Mouse (Mus musculus): ENCODE data around the gene Id1. TPM values are rescaled to one million over a fixed set of nuclear protein-coding genes. Genes with fewer than 3 reads are reported as not detected.

Id1 gene
- polyA plus RNA-seq, 2 experiments: 184 to 444 TPM

DNA sequence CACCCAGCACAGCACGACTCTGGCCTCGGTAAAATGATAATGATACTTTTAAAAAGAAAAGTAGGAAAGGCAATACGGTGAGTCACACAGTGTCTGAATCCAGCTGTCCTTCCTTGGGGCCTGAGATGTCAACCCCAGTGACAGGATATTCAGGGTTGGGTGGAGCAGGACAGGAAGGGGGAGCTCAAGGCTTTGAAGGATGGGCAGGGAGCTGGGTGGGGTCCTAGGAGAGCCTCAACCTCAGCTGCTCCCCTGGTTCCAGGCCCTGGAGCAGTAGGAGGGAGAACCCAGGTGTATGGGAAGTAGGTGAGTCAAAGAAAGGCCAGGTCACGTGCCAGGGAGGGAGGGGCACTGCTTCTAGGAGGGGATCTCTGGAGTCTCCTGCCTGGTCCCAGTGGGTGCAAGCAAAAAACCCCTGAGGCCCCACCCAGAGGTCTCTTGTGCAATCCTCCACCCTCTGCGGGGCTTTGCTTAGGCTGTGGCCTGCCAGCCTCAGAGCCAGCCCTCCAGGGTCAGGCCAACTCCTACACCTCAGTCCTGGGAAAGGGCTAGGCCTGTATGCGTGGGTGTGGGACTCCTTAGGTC lies 9.2 kb upstream of the Id1 start:
- Histone ChIP-seq H3K4me2 (replicated peaks; ENCODE audit: low read depth, low read length, severe bottlenecking) (no peak overlapping the region), H3K27ac (replicated peaks; ENCODE audit: low read depth, low read length) (no peak overlapping the region), H3K36me3 (ENCODE audit: control insufficient read depth, insufficient read depth, low read length) (no peaks in the 10 kb centered on the region), H3K4me3 (replicated peaks; ENCODE audit: low read length) (no peak overlapping the region), H3K9ac (ENCODE audit: low read depth, low read length, severe bottlenecking) (no peak overlapping the region), H3K9me3 (ENCODE audit: control insufficient read depth, low read length) (no peaks in the 10 kb centered on the region), H3K4me1 (ENCODE audit: control insufficient read depth, insufficient read depth, low read length) (peaks cover 39% of the 10 kb centered on the region), H3K27me3 (ENCODE audit: control insufficient read depth, insufficient read depth, low read length) (no peaks in the 10 kb centered on the region)
- ATAC-seq (ENCODE audit: low FRiP score, low read depth) (no peak), DNase-seq (ENCODE audit: low spot score) (no peak)
- 71% methylated on average over 6 of the region's 6 CpGs for WGBS
- no peak for TF ChIP-seq POLR2A (IDR thresholded peaks at IDR 0.05; ENCODE audit: borderline replicate concordance, extremely low read depth, insufficient read depth, insufficient read length)

DNA sequence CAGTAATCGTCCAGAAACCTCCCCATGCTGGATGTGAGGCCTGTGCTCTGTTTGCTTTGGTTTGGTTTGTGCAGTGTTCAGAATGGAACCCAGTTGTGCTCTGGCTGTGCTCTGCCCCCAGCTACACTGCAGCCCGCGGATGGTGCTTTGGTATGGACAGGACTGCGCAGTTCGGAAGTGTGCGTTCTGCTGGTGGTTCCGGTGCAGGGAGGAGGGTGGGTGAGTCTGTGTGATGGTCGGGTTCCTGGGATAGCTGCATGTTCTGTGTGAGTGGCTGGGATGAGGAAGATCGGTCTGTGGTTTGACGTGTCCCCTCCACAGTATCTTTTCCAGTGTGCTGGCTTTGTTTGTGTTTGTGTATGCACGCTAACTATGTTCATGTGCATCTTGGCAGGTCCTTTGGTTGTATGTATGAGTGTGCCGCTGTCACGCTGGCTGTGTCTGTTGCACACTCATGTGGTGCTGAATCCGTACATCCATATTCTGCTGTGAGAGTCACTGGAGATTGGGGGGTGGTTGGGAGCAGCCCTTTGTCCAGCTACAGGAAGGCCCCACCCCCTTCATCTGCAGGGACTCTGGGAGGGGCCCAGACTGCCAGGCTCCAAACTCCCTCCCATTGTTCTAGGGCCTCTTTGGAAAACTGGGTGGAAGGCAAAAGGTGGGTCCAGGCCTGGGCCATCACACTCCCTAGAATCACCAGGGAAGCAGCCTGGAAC lies 8.1 kb upstream of the Id1 start:
- H3K4me1 ChIP-seq (ENCODE audit: control insufficient read depth, insufficient read depth, low read length): peaks cover 39% of the 10 kb centered on the region
- 79% methylated on average over 14 of the region's 14 CpGs for WGBS
- H3K4me2 ChIP-seq (replicated peaks; ENCODE audit: low read depth, low read length, severe bottlenecking): no peak overlapping the region
- H3K4me3 ChIP-seq (replicated peaks; ENCODE audit: low read length): no peak overlapping the region
- H3K27me3 ChIP-seq (ENCODE audit: control insufficient read depth, insufficient read depth, low read length): no peaks in the 10 kb centered on the region
- ATAC-seq (ENCODE audit: low FRiP score, low read depth) (no peak), DNase-seq (ENCODE audit: low spot score) (no peak)
- no peaks in the 10 kb centered on the region for H3K9me3 ChIP-seq (ENCODE audit: control insufficient read depth, low read length)
- H3K27ac ChIP-seq (replicated peaks; ENCODE audit: low read depth, low read length): peak overlapping the region; percentile 62; the same call in 1 of the 2 replicates
- TF ChIP-seq POLR2A (IDR thresholded peaks at IDR 0.05; ENCODE audit: borderline replicate concordance, extremely low read depth, insufficient read depth, insufficient read length): no peak
- H3K9ac ChIP-seq (ENCODE audit: low read depth, low read length, severe bottlenecking): no peak overlapping the region
- H3K36me3 ChIP-seq (ENCODE audit: control insufficient read depth, insufficient read depth, low read length): no peaks in the 10 kb centered on the region

DNA sequence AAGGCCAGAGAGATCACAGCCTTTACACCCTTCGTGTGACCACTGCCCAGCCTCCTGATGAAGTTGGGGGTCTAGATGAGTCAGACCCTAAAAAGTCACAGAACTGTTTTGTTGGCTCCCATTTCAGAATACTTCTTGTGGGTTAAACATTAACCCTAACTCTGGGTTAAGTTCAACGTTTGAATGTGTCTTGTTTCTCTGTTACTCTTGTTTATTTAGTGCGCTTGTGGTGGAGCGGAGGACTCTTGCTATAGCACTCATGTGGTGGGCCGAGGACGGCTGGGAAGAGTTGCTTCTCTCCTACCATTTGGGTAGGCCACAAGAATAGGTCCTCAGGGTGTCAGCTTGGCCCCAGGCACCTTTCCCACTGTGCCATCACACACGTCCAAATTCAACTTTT lies 7.5 kb upstream of the Id1 start:
- no peak for DNase-seq (ENCODE audit: low spot score)
- H3K36me3 ChIP-seq (ENCODE audit: control insufficient read depth, insufficient read depth, low read length): no peaks in the 10 kb centered on the region
- no peak overlapping the region for H3K4me3 ChIP-seq (replicated peaks; ENCODE audit: low read length)
- no peaks in the 10 kb centered on the region for H3K27me3 ChIP-seq (ENCODE audit: control insufficient read depth, insufficient read depth, low read length)
- H3K4me1 ChIP-seq (ENCODE audit: control insufficient read depth, insufficient read depth, low read length): peaks cover 42% of the 10 kb centered on the region
- peak overlapping the region; percentile 90; the same call in 1 of the 2 replicates for H3K27ac ChIP-seq (replicated peaks; ENCODE audit: low read depth, low read length)
- no peaks in the 10 kb centered on the region for H3K9me3 ChIP-seq (ENCODE audit: control insufficient read depth, low read length)
- whole genome bisulfite sequencing: 81% methylated on average over 7 of the region's 7 CpGs
- TF ChIP-seq POLR2A (IDR thresholded peaks at IDR 0.05; ENCODE audit: borderline replicate concordance, extremely low read depth, insufficient read depth, insufficient read length): no peak
- no peak overlapping the region for H3K9ac ChIP-seq (ENCODE audit: low read depth, low read length, severe bottlenecking)
- H3K4me2 ChIP-seq (replicated peaks; ENCODE audit: low read depth, low read length, severe bottlenecking): no peak overlapping the region
- ATAC-seq (ENCODE audit: low FRiP score, low read depth): no peak

DNA sequence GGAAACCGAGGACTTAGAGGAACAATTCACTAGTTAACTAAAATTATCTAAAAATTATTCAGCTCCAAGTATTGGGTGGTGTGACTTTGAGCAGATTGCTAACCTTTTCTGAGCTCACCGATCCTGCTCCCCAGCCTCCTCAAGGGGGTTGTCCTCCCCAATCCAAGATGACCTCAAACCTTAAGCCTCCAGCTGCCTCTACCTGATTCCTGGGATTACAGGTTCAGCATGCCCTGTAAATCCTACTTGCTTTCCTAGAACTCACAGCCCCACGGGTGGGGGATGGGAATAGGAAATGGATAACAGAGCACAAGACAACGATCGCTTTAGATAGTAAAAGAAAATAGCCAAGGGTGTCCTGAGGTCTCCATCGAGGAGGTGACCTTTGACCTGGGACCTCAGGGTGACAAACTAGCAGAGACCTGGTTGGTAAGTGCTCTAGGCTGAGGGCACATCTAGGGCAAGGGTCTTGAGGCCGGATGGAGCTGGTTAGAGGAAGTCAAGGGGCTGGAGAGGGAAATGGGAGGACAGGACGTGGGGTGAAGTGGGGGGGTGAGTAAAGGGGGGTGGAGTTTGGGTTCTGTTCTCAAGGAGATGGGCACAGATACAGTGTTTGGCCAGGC lies 6.9 kb upstream of the Id1 start:
- WGBS: 21% methylated on average over 8 of the region's 8 CpGs
- Histone ChIP-seq H3K27me3 (ENCODE audit: control insufficient read depth, insufficient read depth, low read length) (no peaks in the 10 kb centered on the region), H3K27ac (replicated peaks; ENCODE audit: low read depth, low read length) (peak overlapping the region; percentile 90), H3K9me3 (ENCODE audit: control insufficient read depth, low read length) (no peaks in the 10 kb centered on the region), H3K36me3 (ENCODE audit: control insufficient read depth, insufficient read depth, low read length) (no peaks in the 10 kb centered on the region), H3K4me2 (replicated peaks; ENCODE audit: low read depth, low read length, severe bottlenecking) (peak overlapping the region; percentile 28), H3K9ac (ENCODE audit: low read depth, low read length, severe bottlenecking) (peak overlapping the region; percentile 21; the same call in 1 of the 2 replicates), H3K4me3 (replicated peaks; ENCODE audit: low read length) (no peak overlapping the region), H3K4me1 (ENCODE audit: control insufficient read depth, insufficient read depth, low read length) (peaks cover 38% of the 10 kb centered on the region)
- no peak for TF ChIP-seq POLR2A (IDR thresholded peaks at IDR 0.05; ENCODE audit: borderline replicate concordance, extremely low read depth, insufficient read depth, insufficient read length)
- no peak for ATAC-seq (ENCODE audit: low FRiP score, low read depth)
- DNase-seq (ENCODE audit: low spot score): no peak

DNA sequence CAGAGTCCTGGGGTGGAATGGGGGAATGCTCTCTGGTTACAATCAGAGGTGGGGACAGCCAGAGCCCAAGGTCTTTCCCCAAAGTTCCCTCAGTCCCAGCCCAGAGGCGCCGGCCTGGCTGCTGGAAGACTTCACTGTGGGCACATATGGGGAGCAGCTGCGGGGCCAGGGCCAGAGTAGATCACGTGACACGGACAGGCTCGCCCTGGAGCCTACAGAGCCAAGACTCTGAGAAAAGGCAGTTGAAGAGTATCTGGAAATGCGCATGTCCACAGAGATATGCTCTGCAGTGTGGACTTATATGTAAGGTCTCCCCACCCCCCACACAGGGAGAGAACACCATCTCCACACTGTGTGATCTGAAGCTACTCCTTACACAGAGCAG lies 6.4 kb upstream of the Id1 start:
- H3K36me3 ChIP-seq (ENCODE audit: control insufficient read depth, insufficient read depth, low read length): no peaks in the 10 kb centered on the region
- H3K27me3 ChIP-seq (ENCODE audit: control insufficient read depth, insufficient read depth, low read length): no peaks in the 10 kb centered on the region
- peak; percentile 82 for DNase-seq (ENCODE audit: low spot score)
- no peaks in the 10 kb centered on the region for H3K9me3 ChIP-seq (ENCODE audit: control insufficient read depth, low read length)
- TF ChIP-seq POLR2A (IDR thresholded peaks at IDR 0.05; ENCODE audit: borderline replicate concordance, extremely low read depth, insufficient read depth, insufficient read length): no peak
- peak overlapping the region; percentile 21; the same call in 1 of the 2 replicates for H3K9ac ChIP-seq (ENCODE audit: low read depth, low read length, severe bottlenecking)
- ATAC-seq (ENCODE audit: low FRiP score, low read depth): peak; percentile 93
- H3K4me1 ChIP-seq (ENCODE audit: control insufficient read depth, insufficient read depth, low read length): peaks cover 38% of the 10 kb centered on the region
- 6% methylated on average over 7 of the region's 7 CpGs for WGBS
- H3K4me2 ChIP-seq (replicated peaks; ENCODE audit: low read depth, low read length, severe bottlenecking): peak overlapping the region; percentile 28
- H3K4me3 ChIP-seq (replicated peaks; ENCODE audit: low read length): no peak overlapping the region
- peak overlapping the region; percentile 90 for H3K27ac ChIP-seq (replicated peaks; ENCODE audit: low read depth, low read length)
